Mouse (Mus musculus) liver, postnatal 0 days (tissue): ENCODE measurements around the gene Ermap.

Source experiments
- CTCF ChIP-seq: sonication (generic); IDR thresholded peaks from 2 replicates; pipeline ENCODE4 v1.5.1; 2016; ENCODE audit warnings: antibody characterized with exemption, low read depth
- EP300 ChIP-seq: IDR thresholded peaks from 2 replicates; pipeline ENCODE4 v1.6.1; 2016; ENCODE audit warnings: antibody characterized with exemption, low read depth, mild to moderate bottlenecking

DNA sequence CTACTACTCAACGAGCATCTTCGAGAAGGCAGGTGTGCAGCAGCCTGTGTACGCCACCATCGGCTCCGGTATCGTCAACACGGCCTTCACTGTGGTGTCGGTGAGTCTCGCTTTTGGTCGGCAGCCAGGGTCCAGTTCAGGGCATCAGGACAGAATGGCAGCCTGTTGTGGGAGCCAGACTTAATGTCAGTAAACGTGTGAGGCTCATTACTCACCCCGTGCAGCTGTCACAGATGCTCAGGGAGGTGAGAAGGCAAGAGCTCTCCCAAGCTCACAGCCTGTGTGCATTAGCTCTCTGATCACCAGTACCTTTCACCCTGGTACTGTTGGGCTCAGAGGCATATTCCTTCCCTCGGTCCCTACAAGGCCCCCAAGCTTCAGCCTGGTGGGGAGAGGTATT, 56.0 kb downstream of the Ermap start:
- TF ChIP-seq EP300 (no peak), CTCF (no peak)
